Mouse (Mus musculus) thymus, postnatal 25 days (tissue): ENCODE results near the gene Aggf1.

Experiments used
- DNase-seq: peaks from one replicate; pipeline ENCODE4 v3.0.0; 2022

Gene Aggf1

DNA sequence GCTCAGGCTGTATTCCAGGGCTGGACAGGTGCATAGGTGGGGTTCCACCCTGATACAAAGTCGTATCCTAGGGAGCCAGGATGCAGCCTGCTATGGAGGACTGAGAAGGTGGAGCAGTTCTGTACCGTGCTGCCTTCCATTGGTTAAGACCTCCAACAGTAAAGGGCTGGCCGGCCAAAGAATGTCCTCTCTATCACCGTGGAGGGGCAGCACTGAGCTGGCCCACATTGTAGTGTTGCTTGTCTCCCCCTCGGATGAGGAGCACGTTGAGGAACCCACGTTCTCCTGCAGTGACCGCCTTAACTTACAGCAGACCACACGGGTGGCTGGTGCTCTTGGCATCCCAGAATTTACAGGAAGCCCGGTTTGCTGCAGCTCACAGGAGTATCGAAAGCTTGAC, 44.6 kb downstream of the Aggf1 start:
- no peak for DNase-seq

DNA sequence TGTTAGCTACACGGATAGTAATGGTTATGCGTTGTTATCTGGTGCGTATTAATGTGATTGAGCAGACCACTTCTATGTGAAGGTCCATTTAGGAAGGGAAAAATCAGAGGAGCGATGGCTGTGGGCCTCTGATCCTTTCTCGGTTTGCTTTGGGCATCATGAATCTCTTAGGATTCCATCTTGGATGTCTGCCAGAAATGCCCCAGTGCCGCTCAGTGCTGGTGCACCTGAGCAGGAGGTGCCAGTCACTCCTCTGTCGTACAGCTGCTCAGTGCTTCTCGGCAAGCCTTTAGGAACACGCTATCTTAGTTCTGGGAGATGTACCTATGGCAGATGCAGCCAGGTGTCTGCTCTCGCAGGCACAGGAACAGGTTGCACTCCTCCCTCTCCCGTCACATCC, 46.4 kb downstream of the Aggf1 start:
- DNase-seq = no peak

DNA sequence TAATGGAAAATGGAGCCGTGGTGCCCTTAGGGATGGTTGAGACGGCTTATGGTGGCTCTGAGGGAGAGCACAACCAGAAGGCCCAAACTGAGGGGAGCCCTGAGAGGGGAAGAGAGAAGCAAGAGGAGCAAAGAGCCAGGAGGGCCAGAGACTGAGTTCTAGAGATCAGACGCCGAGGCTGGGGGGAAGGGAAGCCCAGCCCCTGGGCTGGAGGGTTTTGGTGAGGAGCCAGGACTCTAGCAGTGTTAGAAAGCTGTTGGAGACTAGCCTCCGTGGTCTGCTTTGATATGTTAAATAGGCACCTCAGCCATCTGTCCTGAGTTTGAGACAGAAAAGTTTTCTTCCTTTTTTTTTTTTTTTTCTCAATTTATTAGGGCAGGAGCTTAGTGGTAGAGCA, 47.8 kb downstream of the Aggf1 start:
- no peak for DNase-seq

DNA sequence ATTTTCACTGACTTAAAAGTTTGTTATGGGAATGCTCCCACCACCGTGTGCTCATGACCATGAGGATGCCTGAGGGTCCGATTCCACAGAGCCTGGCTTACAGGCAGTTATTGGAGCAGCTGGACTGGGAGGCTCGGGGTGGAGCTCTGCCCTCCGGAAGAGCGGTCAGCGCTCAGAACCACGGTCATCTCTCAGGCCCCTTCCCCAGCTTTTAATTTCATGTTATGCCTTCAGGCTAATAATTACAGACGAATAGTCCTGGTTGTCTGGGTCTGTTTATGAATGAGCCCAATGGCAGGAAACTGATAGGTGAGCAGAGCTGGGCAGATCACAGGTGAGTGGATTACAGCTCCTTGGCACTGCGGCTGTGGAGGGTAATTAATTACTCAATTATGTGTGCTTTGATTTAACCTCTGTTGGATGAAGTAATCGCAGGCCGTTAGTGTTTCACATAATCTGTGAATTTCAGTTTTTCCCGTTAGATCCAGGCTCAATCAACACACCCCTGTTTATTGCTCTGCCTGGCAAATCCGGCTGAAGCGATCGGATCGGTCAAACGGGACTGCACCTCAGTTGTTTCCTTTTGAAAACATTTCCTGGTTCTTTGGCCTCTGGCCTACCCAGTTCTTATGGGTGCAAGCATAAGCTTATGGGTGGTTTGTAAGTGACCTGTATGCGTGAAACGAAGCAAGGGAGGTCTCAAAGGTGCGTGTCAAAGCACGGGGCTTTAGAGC, 48.4 kb downstream of the Aggf1 start:
- no peak for DNase-seq

DNA sequence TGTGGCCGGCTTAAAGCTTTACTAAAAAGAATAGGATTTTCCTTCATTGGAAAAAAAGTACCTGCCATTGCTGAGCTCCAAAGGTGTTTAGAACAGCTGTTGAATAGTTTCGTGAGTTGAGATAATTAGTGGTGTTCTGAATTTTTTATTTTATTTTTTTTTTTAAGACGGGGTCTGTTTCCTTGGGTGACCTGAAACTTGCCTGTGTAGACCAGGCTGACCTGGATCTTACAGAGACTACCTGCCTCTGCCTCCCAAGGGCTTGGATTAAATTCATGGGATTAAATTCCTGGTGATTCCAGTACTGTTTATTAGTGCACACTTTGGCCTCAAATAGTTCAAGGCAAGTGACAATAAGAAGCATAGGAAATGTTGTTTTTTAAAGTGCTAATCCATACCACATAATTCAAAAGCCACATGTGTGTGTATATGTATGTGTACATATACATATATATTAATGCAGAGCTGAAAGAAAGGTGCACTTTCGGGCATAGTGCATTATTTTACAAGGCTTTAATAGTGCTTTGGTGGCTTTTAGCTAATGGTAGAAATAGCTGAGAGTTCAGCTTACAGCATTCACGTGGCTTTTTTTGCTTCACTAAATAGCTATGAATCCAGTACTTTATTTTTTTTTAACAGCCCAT, 49.1 kb downstream of the Aggf1 start:
- no peak for DNase-seq

DNA sequence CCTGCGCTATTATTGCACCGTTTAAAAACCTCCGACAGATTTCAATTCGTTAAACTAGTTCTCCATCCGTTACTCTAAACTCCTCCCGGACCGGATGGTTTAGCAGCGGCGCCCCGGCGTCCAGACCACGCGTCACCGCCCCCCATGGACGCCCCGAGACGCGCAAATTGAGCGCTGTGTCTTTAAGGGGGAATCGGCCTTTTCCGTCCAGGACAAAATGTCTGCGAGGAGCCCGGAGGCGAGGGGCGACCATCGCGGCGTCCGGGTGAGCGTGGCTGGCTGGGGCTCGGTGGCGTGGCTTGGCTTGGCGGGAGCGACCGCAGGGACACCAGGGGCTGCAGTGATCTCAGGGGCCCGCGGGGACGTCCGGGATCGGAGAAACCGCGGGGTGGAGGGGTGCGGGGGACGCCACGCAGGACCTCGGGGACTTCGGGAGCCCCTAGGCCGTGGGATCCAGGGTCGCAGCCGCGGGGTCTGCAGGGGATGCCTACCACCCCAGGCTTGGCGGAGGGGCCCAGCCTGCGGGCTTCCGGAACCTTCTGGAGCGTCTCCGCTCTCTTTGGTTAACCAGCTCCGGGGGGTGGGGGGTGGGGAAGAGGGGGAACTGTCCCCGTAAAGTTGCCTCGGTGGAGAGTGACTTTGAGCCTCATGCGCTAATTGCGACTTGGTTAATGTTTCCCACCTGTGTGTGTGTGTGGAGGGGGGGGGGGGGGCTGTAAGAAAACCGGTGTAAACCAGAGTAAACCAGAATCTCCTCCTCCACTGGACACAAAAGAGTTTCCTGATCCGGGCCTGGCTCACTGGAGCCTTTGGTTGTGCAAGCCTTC, 49.9 kb downstream of the Aggf1 start:
- DNase-seq = peak; percentile 64

DNA sequence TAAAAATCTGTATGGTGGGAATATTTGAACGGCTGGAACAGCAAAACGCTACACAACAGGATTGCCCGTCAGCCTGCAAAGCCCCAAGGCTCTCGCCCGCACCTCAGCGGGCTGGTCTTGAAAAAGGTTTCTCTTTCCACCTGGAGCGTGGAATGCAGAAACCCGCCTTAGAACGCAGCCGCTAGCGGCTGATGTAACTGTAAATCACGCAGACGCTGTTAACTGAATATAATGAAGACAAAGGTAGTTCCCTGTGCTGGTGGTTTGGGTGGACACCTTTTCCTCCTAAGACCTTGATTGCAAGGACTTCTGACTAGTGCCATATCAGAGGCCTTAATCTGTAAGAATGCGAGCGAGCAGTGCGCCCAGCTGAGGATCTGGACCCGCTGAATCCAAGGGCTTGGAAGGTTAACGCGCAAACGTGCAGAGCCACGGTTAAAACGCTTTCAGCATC, 50.5 kb downstream of the Aggf1 start:
- DNase-seq = no peak

DNA sequence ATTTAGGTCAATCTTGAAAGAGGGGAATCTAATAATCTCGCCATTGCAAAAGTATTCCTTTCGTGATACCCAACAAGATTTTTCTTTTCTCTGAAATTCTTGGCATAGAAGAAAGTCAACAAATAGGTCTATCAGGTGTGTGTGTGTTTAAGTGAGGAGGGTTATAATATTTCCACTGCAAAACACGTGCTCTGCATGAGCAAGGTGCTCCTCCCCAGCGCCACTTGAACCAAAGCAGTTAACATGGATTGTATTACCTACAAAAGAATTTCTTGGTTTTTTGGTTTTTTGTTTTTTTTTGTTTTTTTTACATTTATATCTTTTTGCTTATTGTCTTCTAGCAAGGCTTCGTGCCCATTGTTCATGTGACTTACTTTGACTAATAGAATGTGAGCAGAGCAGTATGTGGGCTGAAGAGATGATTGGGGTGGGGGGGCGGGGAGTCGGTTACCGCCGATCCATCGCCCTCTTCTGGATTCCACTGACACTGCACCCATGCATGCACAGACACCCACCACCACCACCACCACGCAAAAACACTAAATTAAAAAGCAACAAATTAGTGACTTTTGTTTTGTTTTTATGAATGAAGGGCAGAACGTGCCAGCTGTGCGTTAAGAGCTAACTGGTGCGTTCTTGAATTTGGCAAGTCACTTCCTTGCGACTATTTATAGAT, 51.1 kb downstream of the Aggf1 start:
- peak; percentile 67 for DNase-seq

DNA sequence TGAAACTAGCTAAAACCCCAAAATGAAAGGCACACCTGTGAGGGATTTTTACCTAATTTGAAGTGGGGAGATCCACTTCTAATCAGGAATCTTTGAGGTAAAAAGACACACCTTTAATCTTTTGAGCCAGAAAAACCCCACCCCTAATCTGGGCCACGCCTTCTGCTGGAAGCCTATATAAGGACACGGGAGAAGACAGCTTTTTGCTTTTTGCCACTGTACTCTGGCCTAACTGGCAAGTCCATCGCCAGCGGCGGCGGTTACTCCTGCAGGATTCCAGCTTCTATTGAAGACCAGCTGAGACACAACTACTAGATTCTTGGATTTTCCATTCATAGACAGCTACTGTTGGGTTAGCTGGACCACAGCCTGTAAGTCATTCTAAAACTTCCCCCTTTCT, 51.8 kb downstream of the Aggf1 start, which contains the start of gene Zbed3:
Gene Zbed3, plus strand, starts transcription at position 213 of the 400 bp plus-strand sequence.
- DNase-seq = no peak

DNA sequence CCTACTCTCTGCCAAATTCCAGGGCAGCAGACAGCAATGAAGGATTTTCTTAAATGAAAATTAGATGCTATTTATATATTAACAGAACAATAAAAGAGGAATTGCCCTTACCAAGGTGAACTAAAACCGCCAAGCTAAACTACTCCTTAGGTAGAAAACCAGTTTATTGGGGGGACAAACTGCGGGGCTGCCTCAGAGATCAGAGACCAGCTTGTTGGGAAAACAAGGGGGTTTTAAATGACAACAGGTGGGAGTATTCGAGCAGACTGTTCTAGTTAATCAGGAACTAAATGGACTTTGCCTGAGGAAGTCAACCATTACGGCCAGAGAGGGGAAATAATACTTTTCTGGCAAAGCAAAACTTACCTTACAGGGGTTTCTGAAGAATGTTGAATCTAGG, 54.7 kb downstream of the Aggf1 start:
- DNase-seq = no peak

DNA sequence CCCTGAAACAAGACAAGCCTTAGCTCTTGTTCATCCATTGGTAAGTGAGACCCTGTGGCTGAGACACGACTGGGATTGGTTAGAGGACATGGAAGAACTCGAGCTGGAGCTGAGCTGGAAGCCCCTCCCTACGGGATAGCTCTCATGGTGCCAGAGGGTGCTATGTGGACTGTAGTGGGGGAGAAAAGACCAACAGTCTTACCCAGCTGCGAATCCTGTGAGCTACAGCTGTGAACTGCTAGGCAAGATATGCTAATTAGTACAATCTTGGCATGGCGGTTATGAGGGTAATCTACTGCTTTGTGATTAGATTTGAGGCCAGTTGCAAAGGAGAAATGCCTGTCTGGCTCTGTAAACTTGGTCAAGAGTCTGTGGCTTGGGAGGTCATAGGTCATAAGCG, 56.0 kb downstream of the Aggf1 start:
- DNase-seq = no peak

DNA sequence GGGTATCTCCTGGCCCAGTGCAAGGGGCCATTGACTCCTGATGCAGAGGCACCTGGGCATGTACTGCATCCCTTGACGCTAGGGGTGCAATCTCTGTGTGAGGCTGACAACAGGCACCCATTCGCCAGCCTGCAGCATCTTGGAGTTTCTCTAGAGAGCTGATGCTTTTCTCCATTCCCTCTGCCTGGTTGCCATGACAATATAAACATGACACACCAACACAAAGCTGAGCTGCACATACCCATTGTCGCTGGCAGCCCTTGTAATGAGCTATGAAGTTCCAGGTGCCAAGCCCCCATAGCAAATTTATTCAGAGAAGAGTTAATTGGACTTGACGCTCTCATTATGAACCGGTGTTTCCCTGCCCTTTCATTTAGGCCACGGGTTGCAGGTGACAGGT, 63.1 kb downstream of the Aggf1 start:
- DNase-seq = no peak

DNA sequence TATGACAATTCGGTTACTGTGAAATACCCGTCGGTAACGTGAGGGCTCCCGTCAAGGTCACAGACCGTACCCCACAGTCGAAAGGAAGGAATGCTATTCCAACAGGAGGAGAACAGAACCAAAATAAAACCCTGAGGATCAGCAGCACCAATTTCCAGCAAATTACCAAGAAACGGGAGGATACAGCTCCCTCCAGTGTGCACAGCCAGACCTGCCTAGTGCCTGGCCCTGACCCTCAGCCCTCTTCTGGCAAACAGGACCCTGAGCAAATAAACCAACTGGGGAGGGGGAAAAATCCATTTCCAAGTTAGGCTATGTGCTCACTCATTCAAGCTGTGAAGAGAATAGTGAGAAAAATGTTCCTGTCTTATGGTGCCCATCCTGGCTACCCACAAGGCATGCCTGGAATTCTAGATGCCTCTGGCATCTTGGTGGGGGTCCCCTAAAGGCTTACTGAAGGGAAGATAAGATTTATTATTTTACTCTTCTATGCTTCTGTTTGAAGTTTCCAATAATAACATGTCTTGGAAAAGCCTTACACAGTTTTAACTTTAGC, 68.0 kb downstream of the Aggf1 start:
- DNase-seq = no peak

DNA sequence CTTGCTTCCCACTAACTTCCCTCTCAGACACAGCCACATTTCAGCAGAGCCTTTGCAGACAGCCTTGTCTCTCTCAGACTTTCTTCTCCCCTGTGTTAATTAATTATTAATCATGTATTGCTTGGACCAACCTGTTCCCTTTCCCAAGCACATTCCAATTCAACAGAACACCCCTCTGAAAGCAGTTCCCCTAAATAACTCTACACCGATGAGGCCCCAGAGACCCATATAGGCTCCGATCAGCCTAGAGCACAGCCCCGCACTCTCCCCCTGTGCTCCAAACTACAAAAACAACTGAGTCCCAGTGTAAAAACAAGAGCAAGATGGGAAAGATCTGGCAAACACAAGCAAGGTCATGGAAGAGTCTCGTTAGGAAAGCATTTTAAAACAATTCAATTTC, 68.6 kb downstream of the Aggf1 start:
- DNase-seq = no peak
